Mouse (Mus musculus): ENCODE results near the gene Guk1. TPM values are rescaled to one million over a fixed set of nuclear protein-coding genes. Genes with fewer than 3 reads are reported as not detected.

Guk1 gene
- 10 to 100 TPM; 74.3 to 76.2 TPM for total RNA-seq (2021)

- intact Hi-C loops (cut with DNase I), result no loop called here
- no peak for DNase-seq
Measured at GRCm38 (mm10) chr11:59192059-59192386, at the start of gene Guk1. Gene Guk1 (minus strand): TSS chr11:59192212.

- intact Hi-C loops (cut with DNase I), result loop anchor here (1.0 kb wide), 1 partner anchor 53 kb away; no protein-coding TSS in a partner anchor
- DNase-seq, result no peak
Measured at GRCm38 (mm10) chr11:59239796-59240195, 47.8 kb upstream of the Guk1 start.

GRCm38 (mm10) chr11:59239428-59239785 is 47.4 kb upstream of the Guk1 start:
- no peak for DNase-seq
- intact Hi-C loops (cut with DNase I), result loop anchor here (1.0 kb wide), 1 partner anchor 53 kb away; no protein-coding TSS in a partner anchor

- DNase-seq, result peak; percentile 81 to 82
- intact Hi-C loops (cut with DNase I), result loop anchor here (1.0 kb wide), 1 partner anchor 54 kb away; no protein-coding TSS in a partner anchor
Measured at GRCm38 (mm10) chr11:59238525-59239427, 46.8 kb upstream of the Guk1 start.

- intact Hi-C loops (cut with DNase I), result loop anchor here (5.0 kb wide), 1 partner anchor 250 kb away; no protein-coding TSS in a partner anchor
- DNase-seq, result no peak
Measured at GRCm38 (mm10) chr11:59232797-59233196, 40.8 kb upstream of the Guk1 start.

- DNase-seq, result peak; percentile 71 to 75
- intact Hi-C loops (cut with DNase I), result loop anchor here (5.0 kb wide), 1 partner anchor 252 kb away; no protein-coding TSS in a partner anchor
Measured at GRCm38 (mm10) chr11:59230144-59230760, 38.2 kb upstream of the Guk1 start.

GRCm38 (mm10) chr11:59228122-59228953 is 36.3 kb upstream of the Guk1 start, which contains the start of gene Arf1:
Gene Arf1 (minus strand): TSS chr11:59228270.
- intact Hi-C loops (cut with DNase I), result no loop called here
- DNase-seq, result peak; percentile 96 to 97

- intact Hi-C loops (cut with DNase I), result loop anchor here (1.0 kb wide), 1 partner anchor 18 kb away; no protein-coding TSS in a partner anchor
- no peak for DNase-seq
Measured at GRCm38 (mm10) chr11:59227604-59228121, 35.7 kb upstream of the Guk1 start.

- intact Hi-C loops (cut with DNase I), result loop anchor here (1.0 kb wide), 1 partner anchor 18 kb away; no protein-coding TSS in a partner anchor
- peak; percentile 38 to 54 for DNase-seq
Measured at GRCm38 (mm10) chr11:59226787-59227603, 35.0 kb upstream of the Guk1 start.

- intact Hi-C loops (cut with DNase I), result no loop called here
- no peak for DNase-seq
Measured at GRCm38 (mm10) chr11:59226251-59226650, 34.2 kb upstream of the Guk1 start.

- intact Hi-C loops (cut with DNase I), result no loop called here
- DNase-seq, result no peak
Measured at GRCm38 (mm10) chr11:59225167-59225566, 33.2 kb upstream of the Guk1 start.

- no peak for DNase-seq
- intact Hi-C loops (cut with DNase I), result no loop called here
Measured at GRCm38 (mm10) chr11:59224470-59224869, 32.5 kb upstream of the Guk1 start.

GRCm38 (mm10) chr11:59224025-59224424 is 32.0 kb upstream of the Guk1 start:
- DNase-seq, result no peak
- intact Hi-C loops (cut with DNase I), result no loop called here

GRCm38 (mm10) chr11:59222306-59222705 is 30.3 kb upstream of the Guk1 start:
- intact Hi-C loops (cut with DNase I), result no loop called here
- no peak for DNase-seq

- intact Hi-C loops (cut with DNase I), result no loop called here
Measured at GRCm38 (mm10) chr11:59221604-59222003, 29.6 kb upstream of the Guk1 start.

GRCm38 (mm10) chr11:59219064-59219463 is 27.1 kb upstream of the Guk1 start:
- peak; percentile 28 to 55 for DNase-seq
- intact Hi-C loops (cut with DNase I), result no loop called here

More at GRCm38 (mm10) chr11:59221604-59222003, 29.6 kb upstream of the Guk1 start:
- no peak for DNase-seq

- DNase-seq, result no peak
- intact Hi-C loops (cut with DNase I), result no loop called here
Measured at GRCm38 (mm10) chr11:59218389-59218998, 26.5 kb upstream of the Guk1 start.

GRCm38 (mm10) chr11:59216955-59217354 is 24.9 kb upstream of the Guk1 start:
- intact Hi-C loops (cut with DNase I), result no loop called here
- DNase-seq, result no peak

GRCm38 (mm10) chr11:59212892-59213494 is 21.0 kb upstream of the Guk1 start:
- intact Hi-C loops (cut with DNase I), result no loop called here
- no peak for DNase-seq

All from heart, postnatal 10 days (tissue).